Mouse (Mus musculus) right cerebral cortex, postnatal 36 days (tissue): Measurements from ENCODE around the gene Ltb4r1.

ENCODE experiments used
- DNase-seq, 2 experiments: peaks; one replicate each; pipeline ENCODE4 v3.0.0; 2022; ENCODE audit warnings: low spot score in 2 of 2, mixed read lengths in 1 of 2

Gene Ltb4r1

GRCm38 (mm10) chr14:55785195-55785594, 19.4 kb downstream of the Ltb4r1 start:
- DNase-seq, result no peak

- no peak for DNase-seq
Observed at GRCm38 (mm10) chr14:55787731-55788130, 22.0 kb downstream of the Ltb4r1 start.

GRCm38 (mm10) chr14:55788256-55789050, 22.7 kb downstream of the Ltb4r1 start, which contains the start of gene Ripk3:
Gene Ripk3 (minus strand): TSS chr14:55788865.
- no peak for DNase-seq

GRCm38 (mm10) chr14:55793461-55793860, 27.7 kb downstream of the Ltb4r1 start:
- DNase-seq, result no peak

GRCm38 (mm10) chr14:55793946-55794345, 28.2 kb downstream of the Ltb4r1 start:
- DNase-seq, result no peak

- no peak for DNase-seq
Observed at GRCm38 (mm10) chr14:55795380-55796163, 29.8 kb downstream of the Ltb4r1 start.

GRCm38 (mm10) chr14:55814885-55815284, 49.1 kb downstream of the Ltb4r1 start:
- peak; percentile 29 to 54 for DNase-seq

GRCm38 (mm10) chr14:55815310-55815751, 49.6 kb downstream of the Ltb4r1 start:
- DNase-seq, result no peak
